Mouse (Mus musculus): Measurements from ENCODE around the gene P2rx4.
A peak's percentile ranks its signal among the peaks of the same experiment; 100 is the strongest.

P2rx4 gene

DNA sequence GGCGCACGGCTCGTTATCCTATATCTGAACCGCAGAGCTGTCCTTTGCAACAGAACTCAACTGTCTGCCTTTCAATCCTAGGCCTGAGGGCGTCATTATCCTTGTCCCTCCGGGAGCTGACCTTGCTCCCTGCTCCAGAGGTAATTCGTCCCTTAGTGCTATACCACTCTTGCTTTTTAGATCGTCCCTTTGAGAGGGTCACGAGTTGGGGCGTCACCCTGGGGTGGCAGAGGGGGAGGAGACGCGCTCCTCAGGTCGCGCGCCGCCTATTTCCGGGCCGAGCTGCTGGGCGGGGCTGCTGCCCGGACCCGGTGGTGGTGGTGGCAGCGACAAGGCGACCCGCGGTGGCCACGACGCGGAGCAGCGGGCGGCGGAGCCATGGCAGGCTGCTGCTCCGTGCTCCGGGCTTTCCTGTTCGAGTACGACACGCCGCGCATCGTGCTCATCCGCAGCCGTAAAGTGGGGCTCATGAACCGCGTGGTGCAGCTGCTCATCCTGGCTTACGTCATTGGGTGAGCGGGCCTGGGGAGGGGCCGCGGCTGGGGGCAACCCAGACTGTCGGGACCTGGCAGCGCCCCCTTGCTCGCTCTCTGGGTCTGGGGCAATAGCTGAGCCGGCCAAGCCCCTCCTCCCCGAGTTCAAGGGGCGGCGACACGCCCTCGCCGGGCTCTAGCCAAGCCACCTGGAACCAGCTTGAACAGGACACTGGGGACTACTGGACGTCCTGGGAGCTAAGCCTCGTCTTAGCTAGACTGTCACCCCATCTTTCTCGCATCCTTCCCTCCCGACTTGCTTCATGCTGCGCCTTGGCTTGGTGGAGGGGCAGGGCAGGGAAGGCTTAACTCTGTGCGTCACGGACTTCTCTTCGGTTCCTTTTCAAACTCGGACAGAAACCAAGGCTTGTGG, at the start of gene P2rx4:
P2rx4 (plus strand) TSS at position 269 of the 906 bp plus-strand sequence.
- peak; percentile 86 to 87 for DNase-seq

DNA sequence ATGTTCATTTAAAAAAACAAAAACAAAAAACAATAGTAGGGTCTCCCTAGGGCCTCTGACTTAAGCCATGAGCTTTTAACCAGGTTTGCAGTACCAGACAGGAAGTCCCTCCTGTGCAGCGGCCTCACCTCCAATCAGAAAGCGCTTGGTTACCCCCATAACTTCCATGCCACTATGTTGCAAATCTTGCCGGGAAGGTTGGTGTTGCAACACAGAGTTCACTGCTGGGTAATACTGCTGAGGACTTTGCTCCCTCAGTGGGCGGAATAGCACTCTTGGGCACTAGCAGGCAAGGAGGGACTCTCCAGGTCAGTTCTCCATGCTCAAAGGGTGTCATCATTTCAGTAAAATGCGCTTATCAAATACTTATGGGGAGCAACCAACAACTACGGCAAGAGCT, 44.8 kb upstream of the P2rx4 start:
- no peak for DNase-seq

DNA sequence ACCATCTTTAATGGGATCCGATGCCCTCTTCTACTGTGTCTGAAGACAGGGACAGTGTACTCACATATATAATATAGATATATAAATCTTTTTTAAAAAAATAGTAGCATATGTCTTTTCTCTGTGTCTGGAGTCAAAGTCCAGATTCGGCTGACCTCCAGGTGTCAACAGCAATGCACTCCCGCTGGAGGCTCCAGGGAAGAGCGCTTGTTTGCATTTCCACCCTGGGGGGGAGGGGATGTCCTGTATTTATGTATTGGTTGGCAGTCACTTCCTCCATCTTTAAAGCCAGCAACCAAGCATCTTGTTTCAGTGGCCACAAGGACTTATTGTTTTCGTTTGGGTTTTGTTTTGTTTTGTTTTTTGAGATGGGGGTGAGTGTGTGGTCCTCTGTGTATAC, 42.3 kb upstream of the P2rx4 start:
- no peak for DNase-seq

DNA sequence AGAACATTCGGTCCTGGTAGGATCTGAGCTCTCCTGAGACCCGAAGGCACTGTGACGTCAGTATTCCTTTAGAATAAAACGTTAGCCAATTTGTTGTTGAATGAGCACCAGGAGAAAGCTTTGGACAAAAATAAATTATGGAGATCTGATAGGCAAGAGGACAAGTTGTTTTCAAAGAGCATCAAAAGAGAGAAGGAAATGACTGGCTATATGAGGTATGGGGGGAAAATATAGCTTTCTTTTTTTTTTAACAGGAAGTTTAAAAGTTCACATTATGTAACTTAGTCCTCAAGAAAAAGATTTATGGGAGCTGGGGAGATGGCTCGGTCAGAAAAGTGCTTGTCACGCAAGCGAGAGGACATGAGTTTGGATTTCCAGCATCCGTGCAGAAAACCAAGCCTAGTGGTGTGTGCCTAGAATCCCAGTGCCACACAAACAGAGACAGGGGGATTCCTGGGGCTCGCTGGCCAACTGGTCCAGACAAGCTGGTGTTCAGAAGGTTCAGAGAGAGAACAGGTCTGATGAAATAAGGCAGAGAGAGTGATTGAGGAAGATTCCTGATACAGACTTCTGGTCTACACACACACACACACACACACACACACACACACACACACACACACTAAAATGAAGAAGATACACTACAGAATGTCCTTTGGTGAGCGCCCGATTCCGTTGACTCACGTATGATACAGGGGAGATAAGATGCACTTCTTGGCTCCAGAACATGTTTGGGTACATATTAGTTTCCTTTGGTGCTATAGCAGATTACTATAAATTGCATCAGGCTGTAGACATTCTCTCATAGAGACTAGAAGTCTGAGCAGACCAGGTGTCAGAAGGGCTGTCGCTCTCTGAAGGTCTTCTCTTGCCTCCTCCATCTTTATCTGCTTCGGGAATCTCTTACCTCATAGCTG, 38.1 kb upstream of the P2rx4 start:
- DNase-seq = no peak

DNA sequence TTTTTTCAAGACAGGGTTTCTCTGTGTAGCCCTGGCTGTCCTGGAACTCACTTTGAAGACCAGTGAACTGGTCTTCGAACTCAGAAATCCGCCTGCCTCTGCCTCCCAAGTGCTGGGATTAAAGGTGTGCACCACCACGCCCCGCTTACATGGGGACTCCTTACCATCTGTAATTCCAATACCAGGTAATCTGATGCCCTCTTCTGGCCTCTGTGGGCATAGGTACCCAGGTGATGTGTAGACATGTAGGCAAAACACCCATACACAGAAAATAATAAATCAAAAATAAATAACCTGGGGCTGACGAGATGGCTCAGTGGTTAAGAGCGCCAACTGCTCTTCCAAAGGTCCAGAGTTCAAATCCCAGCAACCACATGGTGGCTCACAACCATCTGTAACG, 35.7 kb upstream of the P2rx4 start:
- DNase-seq = peak; percentile 54

DNA sequence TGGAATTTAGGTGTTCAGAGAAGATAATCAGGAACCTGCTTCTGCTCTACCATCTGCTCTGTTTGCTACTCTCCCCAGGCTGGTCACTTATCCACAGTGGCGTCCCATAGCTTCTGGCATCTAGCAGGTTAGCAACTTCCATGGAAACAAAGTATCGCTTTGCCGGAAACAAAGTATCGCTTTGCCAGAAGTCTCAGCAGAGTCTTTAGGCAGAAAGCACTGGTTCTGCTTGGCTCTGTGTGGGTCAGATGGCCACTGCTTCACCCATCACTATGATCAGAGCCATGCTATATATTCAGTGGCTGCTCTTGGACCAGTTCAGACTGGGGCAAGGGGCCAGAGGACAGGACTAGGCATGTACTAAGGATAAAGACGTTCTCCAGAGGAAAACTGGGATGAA, 35.0 kb upstream of the P2rx4 start:
- DNase-seq = peak; percentile 50 to 53

DNA sequence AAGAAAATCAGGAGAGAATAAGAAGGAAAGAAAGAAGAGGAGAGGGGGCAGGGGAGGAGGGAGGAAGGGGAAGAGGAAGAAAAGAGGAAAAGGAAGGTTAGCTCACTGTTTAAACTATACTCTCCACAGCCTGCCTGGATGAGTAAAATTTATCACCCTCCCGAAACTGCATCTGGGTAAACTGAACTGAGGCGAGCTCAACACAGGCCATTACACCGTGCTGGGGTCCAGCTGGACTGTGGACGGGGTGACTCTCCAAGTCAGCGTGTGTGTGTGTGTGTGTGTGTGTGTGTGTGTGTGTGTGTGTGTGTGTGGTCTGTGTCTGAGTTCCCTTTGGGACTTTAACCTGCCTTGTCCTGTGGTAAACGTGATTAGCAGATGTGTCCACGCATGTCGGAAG, 31.3 kb upstream of the P2rx4 start:
- no peak for DNase-seq

DNA sequence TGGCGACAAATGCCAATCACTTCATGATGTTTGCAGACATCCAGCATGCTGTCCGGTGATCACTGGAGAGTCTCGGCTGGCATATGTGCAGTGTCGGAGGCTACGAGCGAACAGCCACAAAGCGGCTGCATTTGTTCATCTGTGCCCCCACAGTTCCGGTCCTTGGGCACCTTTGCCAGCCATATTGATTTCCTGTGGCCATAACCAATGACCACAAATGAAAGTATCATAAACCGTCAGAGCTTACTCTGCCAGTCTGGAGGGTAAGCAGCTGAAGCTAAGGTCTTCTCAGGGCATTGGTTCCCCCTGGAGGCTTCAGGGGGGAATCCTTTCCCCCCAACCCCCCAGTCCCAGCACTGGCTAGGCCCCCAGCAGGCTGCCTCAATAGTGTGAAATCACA, 29.4 kb upstream of the P2rx4 start:
- DNase-seq = no peak

DNA sequence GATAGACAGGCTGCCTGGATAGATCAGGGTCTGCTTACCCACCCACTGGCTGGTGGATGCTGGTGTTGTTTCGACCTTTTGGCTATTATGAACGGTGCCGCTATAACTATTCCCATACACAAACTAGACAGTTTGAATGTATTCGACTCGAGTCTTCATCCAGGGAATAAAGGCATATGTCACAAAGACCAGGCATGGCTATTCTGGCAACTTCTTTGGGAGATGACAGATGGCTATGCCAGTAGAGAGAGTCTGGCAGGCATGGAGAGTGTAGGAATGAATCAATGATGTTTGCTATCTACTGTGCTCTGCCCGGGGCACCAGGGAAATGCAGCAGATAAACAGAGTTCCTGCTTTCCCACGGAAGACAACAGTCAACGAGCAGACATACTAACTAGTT, 27.5 kb upstream of the P2rx4 start:
- peak; percentile 70 to 71 for DNase-seq

DNA sequence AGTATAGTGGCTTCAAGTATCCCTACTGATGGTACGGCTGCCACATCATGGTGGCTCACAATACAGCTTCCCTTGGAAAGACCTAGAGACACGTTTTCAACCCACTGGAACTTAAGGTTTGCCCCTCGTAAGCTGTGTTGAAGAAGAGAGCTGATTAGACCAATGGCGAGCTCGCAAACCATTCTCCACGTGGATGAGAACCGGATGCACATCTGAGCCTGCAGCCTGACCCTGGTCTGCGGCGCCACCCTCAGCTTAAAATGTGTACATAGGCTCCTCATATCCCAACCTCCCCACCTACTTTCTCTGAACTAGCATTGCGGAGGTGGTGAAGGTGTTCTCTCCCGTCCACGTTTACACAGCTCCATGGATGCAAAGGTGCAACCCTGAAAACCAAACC, 26.1 kb upstream of the P2rx4 start:
- peak in 1 of 2 experiments; percentile 30 for DNase-seq

DNA sequence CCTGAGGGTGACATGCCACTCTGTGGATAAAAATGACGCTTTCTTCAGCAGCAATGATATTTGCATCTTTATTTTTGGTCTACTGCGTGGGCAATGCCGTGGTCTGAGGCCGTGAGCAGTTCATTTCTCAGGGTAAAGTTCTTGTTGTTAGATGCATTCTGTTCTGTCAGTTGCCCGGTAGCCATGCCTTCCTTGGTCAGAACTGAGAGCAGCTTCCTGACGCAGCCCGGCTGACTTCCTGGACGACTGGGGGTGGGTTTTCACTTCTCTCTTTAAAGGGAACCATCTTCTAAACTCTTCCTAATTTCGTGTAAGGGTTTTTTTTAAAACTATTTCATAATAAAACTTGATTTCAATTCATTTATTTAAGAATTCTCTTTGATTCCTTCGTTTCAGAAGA, 23.4 kb upstream of the P2rx4 start:
- DNase-seq = no peak

DNA sequence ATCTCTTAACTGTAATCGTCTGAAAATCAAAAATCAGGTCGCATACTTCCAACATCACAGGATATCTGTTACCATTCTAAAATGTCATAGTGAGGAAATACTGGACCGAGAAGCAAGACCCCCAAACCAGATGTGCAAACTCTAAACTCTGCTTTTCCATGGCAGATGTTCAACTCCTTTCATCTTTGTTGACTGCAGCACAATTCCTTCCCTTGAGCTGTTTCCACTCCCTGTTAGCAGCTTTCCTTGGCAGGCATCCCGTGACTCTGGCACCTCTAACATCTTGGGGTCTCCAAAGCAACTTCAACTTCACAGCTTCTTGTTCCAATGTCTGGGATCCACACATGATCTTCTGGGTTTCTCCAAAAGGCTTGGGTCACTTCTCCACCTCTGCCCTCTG, 20.0 kb upstream of the P2rx4 start:
- no peak for DNase-seq

DNA sequence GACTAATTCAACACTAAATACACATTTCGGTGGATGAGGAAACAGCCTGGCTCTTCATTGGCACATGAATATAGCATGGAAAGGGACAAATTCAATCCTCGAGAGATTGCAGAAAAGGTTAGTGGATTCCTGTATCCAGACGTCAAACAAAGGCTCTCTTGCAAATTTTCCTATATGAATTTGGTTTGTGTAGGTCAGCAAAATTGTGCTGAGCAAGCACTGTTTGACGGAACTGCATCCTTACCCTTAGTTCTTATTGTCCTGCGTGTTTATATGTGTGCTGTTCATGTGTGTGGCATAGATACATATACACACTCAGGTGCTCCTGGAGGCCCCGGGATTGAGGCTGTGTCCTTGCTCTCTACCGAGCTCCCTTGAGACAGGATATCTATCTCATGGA, 18.2 kb upstream of the P2rx4 start:
- DNase-seq = no peak

DNA sequence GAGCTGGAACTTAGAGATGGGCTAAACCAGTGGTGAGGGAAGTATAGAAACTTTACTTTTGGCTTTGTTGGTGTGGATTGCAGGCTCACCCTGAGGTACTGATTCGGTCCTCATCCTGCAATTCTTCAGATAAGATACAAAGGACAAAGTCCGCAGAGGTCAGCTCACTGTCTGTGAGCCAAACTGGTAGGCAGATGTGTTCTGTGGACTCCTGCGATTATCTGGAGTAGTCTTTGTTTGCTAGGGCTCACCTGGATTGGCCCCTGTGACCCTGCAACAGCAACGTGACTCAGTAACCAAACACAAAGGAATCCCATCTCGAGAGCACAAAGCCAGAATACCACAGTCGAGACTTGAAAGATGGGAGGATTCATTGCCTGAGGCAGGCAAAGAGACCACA, 16.9 kb upstream of the P2rx4 start:
- DNase-seq = no peak

DNA sequence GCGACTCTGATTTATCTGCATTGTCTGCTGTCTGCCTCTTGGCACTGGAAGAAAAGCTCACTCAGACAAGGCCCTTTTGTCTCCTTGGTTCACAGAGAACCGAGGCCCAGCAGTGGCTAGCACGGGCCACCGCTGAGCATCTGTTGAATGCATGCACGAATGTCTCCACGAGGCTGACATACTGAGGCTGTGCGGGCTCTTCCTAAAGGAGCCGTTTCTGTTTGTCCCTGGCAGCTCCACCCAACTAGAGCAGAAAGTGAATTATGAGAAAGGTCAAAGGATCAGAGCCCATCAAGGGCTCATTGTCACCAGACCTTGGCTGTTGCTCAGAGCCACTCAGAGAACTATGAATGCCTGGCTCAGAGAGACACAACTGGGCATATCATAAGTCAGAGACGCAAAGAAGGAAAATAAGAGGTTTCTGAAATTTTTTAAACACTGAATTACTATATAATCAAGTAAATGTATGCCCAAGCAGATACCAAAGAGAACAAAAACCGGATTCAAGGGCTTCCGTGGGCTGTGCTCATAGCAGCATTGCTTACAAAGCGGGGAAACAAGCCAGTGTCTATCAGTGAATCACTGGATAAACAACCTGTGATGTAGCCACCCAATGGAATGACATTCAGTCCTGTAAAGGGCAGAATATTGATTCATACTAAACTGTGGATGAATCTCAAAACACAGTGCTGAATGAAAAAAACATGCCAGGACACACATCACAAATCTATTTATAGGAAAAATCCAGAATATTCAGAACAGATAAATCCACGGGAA, 13.7 kb upstream of the P2rx4 start:
- DNase-seq = peak in 1 of 2 experiments; percentile 39

DNA sequence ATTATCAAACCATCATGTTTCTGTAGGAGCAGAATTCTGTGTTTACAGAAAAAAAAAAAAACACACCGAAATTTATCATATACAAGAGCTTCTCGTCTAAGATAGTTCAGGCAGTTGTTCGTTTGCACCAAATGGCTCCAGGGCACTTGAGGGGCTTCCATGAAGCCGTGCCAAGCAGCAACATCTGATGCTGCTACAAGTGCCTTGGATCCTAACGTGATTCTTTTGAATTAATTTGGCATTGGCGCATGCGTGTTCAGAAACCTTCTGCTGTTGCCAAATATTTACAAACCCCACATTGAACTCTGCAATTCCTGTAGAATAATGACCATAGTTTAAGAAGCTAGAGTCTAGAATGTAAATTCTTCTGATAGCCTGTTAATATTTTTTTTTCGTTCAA, 11.8 kb upstream of the P2rx4 start:
- peak; percentile 55 to 62 for DNase-seq

DNA sequence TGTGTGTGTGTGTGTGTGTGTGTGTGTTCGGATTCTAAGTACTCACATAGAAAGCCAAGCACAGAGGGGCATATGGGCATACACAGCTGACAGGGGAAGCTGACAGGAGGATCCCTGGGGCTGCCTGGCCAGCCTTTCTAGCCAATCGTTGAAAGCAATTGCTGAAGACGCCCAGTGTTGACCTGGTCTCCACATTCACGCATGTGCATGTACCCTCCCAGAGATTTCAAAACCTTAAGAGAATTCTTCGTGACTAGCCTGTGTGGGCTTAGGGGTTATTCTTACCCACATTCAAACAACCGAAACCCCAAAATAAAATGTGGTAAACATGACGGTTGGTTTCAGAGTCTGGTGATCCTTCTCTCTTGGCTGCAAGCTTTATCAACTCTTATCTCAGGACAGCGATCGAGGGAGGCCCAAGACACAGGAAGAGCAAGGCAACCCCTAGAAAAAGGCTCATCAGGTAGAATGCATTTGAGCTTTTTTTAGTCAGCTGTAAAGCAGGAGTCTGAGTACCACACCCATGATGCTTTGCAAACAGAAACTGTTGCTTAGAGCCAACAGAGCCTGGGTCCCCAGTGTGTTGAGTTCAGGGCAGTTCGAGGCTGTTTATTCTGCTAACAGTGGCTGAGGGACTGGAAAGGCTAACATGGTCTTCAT, 9.2 kb upstream of the P2rx4 start:
- DNase-seq = peak; percentile 58 to 70

DNA sequence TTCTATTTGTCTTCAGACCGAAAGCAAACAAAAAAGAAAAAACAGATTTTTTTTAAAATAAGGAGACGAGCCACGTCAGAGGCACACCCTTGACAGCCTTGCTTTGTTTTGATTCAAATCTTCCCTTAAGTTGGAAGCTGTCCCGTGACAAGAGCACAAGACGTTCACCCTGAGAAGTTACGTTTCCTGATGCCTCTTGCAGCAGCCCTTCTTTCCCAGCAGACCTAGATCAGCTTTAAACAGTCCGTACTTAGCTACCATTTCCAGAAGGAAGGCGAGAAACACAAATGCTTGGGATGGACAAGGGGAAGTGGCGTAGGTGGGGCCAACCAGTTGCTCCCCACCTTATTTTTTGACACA, 8.7 kb upstream of the P2rx4 start:
- no peak for DNase-seq

DNA sequence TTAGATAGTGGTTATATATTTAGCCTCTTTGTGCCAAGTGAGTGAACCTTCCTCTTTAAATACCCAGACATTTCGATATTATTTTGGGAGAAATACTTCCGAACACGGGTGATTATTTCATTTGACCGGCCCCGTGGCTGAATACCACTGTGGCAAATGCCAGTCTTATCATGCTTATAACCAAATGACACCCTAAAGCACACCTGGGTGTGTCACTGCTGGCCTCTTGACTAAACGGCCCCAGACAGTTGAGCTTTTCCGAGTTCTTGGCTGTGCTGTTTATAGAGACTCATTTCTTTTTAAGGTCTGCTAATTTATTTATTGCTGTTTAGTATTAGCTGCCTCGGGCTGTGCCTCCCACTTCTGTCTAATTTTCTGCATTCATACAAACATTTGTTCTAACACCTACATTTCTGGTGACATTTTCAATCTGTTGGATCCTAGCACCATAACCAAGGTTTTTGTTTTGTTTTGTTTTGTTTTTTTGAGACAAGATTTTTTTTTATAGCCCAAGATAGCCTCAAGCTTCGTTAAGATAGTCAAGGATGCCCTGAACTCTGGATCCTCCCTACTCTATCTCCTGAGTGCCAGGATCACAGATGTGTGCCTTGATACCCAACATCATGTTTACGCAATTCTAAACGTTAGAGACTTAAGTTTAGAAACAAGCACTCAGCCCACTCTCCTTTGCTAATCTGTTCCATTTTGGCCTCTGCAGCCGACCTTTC, 7.1 kb upstream of the P2rx4 start:
- DNase-seq = no peak

DNA sequence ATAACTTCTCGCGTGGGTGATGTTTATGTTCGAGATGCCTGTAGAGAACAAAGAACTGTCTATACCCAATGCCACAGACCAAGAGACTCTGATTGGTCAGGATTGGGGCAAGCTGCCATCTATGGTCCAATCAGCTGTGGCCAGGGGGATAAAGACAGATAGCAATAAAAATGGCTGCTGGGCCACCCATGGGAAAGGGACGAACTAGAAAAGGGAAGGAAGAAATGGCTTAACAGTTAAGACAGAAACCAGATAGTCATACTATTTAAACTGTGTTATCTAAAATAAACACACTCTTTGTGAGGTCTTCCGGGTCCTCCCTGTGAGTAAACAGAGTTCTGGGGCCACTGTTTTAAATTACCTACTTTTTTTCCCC, 6.5 kb upstream of the P2rx4 start:
- DNase-seq = no peak

DNA sequence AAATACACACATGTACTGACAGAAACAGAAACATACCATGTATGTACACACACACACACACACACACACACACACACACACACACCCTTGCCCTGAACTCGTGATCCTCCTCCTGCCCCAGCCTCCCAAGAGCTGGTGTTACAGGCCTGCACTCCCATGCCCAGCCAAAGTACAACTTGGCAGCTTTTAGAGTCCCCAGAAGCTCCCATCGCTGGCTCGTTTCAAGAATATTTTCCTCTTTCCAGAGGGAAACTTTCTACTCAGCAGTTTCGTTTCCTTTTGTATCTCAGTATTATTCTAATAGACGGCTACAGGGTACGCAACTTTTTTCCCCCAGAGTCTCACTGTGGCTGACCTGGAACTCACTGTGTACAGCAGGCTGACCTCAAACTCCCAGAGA, 5.2 kb upstream of the P2rx4 start:
- no peak for DNase-seq

DNA sequence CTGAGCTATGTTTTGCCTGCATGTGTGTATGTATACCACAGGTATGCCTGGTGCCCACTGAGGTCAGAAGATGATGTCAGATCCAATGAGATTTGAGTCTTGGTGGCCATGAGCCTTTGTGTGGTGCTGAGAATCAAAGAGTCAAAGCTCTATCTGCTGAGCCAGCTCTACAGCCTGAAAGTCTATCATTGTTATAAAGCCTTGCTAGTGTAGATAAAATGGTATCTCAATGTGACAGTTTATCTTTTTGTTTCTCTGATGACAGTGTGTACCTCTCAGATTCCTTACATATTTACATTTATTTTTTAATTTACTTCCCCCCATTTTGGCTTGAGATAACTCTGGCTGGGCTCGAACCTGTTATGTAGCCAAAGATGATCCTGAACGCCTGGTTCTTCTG, 3.8 kb upstream of the P2rx4 start:
- no peak for DNase-seq
